Mouse (Mus musculus) hindlimb bud, embryonic 11.5 days (tissue): Measurements from ENCODE around the gene Zfp799.

Experiments
- DNase-seq: peaks from one replicate; pipeline ENCODE4 v3.0.0-alpha.2; 2012; ENCODE audit warnings: low read depth, low spot score; ENCODE audit errors: extremely low spot score

Gene Zfp799

GRCm38 (mm10) chr17:32787436-32788093 is 42.5 kb downstream of the Zfp799 start:
- no peak for DNase-seq

- no peak for DNase-seq
These were observed 43.1 kb downstream of the Zfp799 start for GRCm38 (mm10) chr17:32786944-32787343.

GRCm38 (mm10) chr17:32785656-32786055 is 44.4 kb downstream of the Zfp799 start:
- no peak for DNase-seq

DNA sequence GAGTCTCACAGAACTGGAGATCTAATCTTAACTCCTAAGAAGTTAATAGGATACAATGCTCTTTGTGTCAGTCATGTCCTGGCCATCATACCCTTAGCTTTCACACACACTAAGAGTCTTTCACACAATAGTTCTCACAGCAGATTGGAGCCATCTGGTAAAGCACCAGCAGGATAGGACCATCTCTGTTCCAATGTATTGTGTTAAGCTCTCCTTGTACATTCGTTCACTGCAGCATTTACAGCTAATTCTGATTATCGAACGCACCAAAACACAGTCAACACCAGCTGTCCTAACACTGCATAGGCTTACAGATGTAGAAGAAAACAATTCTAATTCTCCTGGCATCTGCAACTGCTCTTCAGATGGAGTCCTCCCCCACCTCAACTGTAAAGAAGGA is 52.5 kb downstream of the Zfp799 start:
- no peak for DNase-seq

DNA sequence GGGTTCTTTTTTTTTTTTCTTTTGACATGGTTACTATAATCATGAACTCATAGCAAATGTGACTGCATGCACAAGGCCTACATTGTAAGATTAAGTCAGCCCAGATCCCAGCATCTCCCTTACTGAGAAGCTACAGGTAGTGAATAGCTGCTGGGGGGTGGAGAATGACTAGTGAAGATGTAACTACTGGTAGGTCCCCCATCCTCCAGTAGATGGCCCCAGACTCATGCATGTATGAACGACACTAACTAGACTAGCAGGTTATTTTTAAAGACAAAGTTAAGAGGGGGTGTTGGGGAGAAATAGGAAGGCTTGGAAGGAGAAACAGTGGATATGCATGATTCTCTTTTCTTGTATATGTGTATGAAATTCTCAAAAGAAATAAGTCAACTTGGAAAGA is 58.8 kb downstream of the Zfp799 start:
- no peak for DNase-seq

- no peak for DNase-seq
These were observed 63.6 kb downstream of the Zfp799 start for GRCm38 (mm10) chr17:32766422-32766821.
